Mouse (Mus musculus) olfactory bulb, adult 2 months (tissue): ENCODE data around the gene Xpc. TPM values are rescaled to one million over a fixed set of nuclear protein-coding genes. Genes with fewer than 3 reads are reported as not detected.

Experiments used
- H3K27ac ChIP-seq: fragments of 200-500 bp; 2 replicates; pipeline ENCODE4 v1.5.1; 2012; ENCODE audit warnings: low read depth, low read length; ENCODE audit not compliant: insufficient read depth
- H3K4me1 ChIP-seq: fragments of 200-500 bp; 2 replicates; pipeline ENCODE4 v1.6.1; 2012; ENCODE audit warnings: low read length; ENCODE audit not compliant: control insufficient read depth, insufficient read depth
- H3K4me3 ChIP-seq: fragments of 200-500 bp; 2 replicates; pipeline ENCODE4 v1.5.1; 2012; ENCODE audit warnings: mild to moderate bottlenecking, low read depth, low read length, moderate library complexity; ENCODE audit not compliant: insufficient read depth
- CTCF ChIP-seq: fragments of 200-500 bp; IDR thresholded peaks from 2 replicates; pipeline ENCODE4 v1.5.1; 2012; ENCODE audit warnings: low read depth, mild to moderate bottlenecking, low read length, moderate library complexity; ENCODE audit not compliant: insufficient read depth
- POLR2A ChIP-seq: fragments of 200-500 bp; IDR thresholded peaks from 2 replicates; pipeline ENCODE4 v1.6.1; 2012; ENCODE audit warnings: mild to moderate bottlenecking, low read depth, low read length, moderate library complexity; ENCODE audit not compliant: insufficient read depth
- WGBS: fragments of 180-500 bp; shearing (Covaris S2); methylation state at CpG from one replicate; pipeline ENCODE4 v1.1.7; 2018; 5-methylcytosine and 5-hydroxymethylcytosine counted together
- polyA plus RNA-seq: library from polyadenylated mRNA; stranded (reverse); fragments of >200 nt; gene quantifications from 2 replicates; pipeline ENCODE4 v1.2.4, GENCODE M21; 2012; ENCODE audit warnings: low replicate concordance; ENCODE audit not compliant: missing spikeins, insufficient read depth, insufficient read length

The Xpc gene
- polyA plus RNA-seq, 1 experiment, result not detected

DNA sequence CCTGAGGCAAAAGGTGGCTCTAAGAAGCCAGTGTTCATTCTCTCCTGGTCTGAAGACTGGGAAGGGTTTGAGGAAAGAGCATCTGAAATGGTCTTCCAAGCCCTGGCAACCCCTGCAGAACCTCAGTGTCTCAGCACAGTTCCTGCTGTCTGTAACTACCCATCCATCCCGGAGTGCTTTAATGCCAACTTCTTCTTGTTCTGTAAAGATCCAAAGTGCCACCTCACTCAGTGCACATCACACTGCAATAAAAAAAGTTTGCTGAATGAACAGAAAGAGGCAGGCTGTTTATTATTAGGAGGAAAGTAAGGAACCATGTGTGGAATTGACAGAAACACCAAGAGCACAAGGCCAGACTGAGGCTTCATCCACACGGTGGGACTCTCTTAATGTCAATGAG is 45.0 kb downstream of the Xpc start:
- TF ChIP-seq CTCF (no peak), POLR2A (no peak)
- no peak overlapping the region for H3K4me3 ChIP-seq
- peaks cover 16% of the 10 kb centered on the region for H3K4me1 ChIP-seq
- WGBS, result 83% methylated on average over 2 of the region's 2 CpGs
- no peak overlapping the region for H3K27ac ChIP-seq

GRCm38 (mm10) chr6:91467106-91467505 is 48.6 kb downstream of the Xpc start:
- TF ChIP-seq CTCF, result no peak
- TF ChIP-seq POLR2A, result no peak
- Histone ChIP-seq H3K4me1 (peaks cover 5% of the 10 kb centered on the region), H3K27ac (no peak overlapping the region), H3K4me3 (no peak overlapping the region)
- WGBS, result 81% methylated on average over 1 of the region's 1 CpGs

DNA sequence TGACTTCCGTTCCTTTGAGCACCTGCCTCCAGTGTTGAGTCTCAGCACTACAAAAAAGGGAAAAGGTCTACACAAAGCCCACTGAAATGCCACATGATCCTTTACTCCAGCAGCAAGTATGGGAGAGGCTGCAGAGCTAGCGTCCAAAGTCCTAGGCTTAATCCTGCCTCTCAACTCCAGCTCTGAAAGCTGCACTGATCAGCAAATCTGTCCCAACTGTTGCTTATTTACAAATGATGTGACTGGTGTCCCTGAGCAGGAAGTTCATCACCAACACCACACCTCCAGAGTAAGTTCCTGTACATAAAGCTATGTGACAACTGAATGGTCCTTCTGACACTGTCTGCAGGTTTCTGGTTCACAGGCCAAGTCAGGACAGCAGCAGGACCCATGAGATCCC is 49.9 kb downstream of the Xpc start:
- TF ChIP-seq CTCF (no peak), POLR2A (no peak)
- WGBS, result 79% methylated on average over 2 of the region's 2 CpGs
- Histone ChIP-seq H3K4me3 (no peak overlapping the region), H3K4me1 (peaks cover 5% of the 10 kb centered on the region), H3K27ac (no peak overlapping the region)

GRCm38 (mm10) chr6:91459471-91459870 is 56.2 kb downstream of the Xpc start:
- Histone ChIP-seq H3K4me3 (no peak overlapping the region), H3K4me1 (no peaks in the 10 kb centered on the region), H3K27ac (no peak overlapping the region)
- TF ChIP-seq POLR2A, result no peak
- no peak for TF ChIP-seq CTCF
- 94% methylated on average over 1 of the region's 1 CpGs for WGBS

DNA sequence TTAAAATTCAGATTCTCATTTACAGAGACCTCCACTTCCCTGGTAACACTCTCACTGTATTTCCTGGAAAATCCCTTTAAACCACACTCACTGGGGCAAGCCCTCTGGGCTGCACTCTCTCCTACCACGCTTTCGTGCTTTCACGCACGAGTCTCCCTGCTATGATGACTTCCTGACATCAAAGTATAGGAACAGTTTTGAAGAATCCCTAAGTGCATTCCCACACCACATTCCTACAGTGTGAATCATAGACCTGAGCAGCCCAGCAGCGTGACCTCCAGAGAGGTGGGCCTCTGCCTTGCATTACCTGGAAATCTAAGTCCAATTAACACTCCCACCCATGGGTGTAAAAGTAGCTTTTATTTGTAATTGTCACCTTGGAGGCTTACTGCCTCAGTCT is 61.1 kb downstream of the Xpc start:
- no peak overlapping the region for H3K27ac ChIP-seq
- H3K4me3 ChIP-seq, result no peak overlapping the region
- H3K4me1 ChIP-seq, result no peaks in the 10 kb centered on the region
- 82% methylated on average over 5 of the region's 5 CpGs for WGBS
- TF ChIP-seq POLR2A, result no peak
- TF ChIP-seq CTCF, result no peak

- WGBS, result 59% methylated on average over 1 of the region's 1 CpGs
- Histone ChIP-seq H3K4me1 (no peaks in the 10 kb centered on the region), H3K4me3 (no peak overlapping the region), H3K27ac (no peak overlapping the region)
- TF ChIP-seq POLR2A (no peak), CTCF (no peak)
Observed at GRCm38 (mm10) chr6:91452056-91452455, 63.6 kb downstream of the Xpc start.

- H3K4me3 ChIP-seq, result no peak overlapping the region
- 50% methylated on average over 3 of the region's 3 CpGs for WGBS
- TF ChIP-seq CTCF (no peak), POLR2A (no peak)
- H3K27ac ChIP-seq, result no peak overlapping the region
- no peaks in the 10 kb centered on the region for H3K4me1 ChIP-seq
Observed at GRCm38 (mm10) chr6:91449472-91450225, 66.0 kb downstream of the Xpc start.

GRCm38 (mm10) chr6:91445316-91445715 is 70.4 kb downstream of the Xpc start:
- Histone ChIP-seq H3K4me1 (peaks cover 6% of the 10 kb centered on the region; the same call in 1 of the 2 replicates), H3K27ac (no peak overlapping the region), H3K4me3 (no peak overlapping the region)
- TF ChIP-seq POLR2A, result no peak
- no peak for TF ChIP-seq CTCF
- WGBS, result 71% methylated on average over 3 of the region's 3 CpGs

DNA sequence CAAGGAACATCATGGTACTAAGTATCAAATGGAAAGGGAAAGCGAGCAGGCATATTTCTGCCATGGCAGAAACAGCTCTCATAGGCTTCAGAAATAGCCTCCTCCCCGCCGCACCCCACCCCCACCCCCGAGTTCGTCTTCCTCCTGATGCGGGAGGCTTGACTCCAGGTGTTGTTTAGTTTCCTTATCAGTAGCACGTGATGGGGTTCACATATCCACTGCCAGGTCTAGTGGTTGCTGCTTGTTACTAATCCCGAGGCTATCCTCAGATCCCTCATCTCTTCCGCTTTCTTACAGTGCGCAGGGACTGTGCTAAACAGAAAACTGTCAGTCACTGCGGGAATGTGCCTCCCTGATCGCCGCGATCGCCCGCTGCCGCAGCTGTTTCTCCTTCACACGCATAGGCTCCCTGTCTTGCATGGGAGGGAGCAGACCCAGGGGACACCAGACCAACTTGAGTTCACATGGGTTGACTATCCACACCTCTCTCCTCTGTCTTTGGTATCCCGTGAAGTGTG is 74.5 kb downstream of the Xpc start:
- peaks cover 6% of the 10 kb centered on the region; the same call in 1 of the 2 replicates for H3K4me1 ChIP-seq
- peak overlapping the region; percentile 61; the same call in 1 of the 2 replicates for H3K27ac ChIP-seq
- no peak for TF ChIP-seq POLR2A
- TF ChIP-seq CTCF, result no peak
- H3K4me3 ChIP-seq, result peak overlapping the region; percentile 53
- 2% methylated on average over 19 of the region's 19 CpGs for WGBS
